Mouse (Mus musculus): ENCODE data around the gene Taar4.

GRCm38 (mm10) chr10:23963444-23963843, 3.1 kb downstream of the Taar4 start:
- TF ChIP-seq POLR2A (IDR thresholded peaks at IDR 0.05; ENCODE audit: borderline replicate concordance, extremely low read depth, insufficient read depth, insufficient read length, poor library complexity, severe bottlenecking) (no peak), CTCF (IDR thresholded peaks at IDR 0.05; ENCODE audit: borderline replicate concordance, extremely low read depth, insufficient read depth, insufficient read length) (no peak)

All from brain, embryonic 14.5 days (tissue).